Mouse (Mus musculus) erythroblast, embryonic 14.5 days (primary cell): ENCODE measurements around the gene Rfx7. TPM values are rescaled to one million over a fixed set of nuclear protein-coding genes. Genes with fewer than 3 reads are reported as not detected.
"Not testable (repeated sequence)": the region's sequence is repeated elsewhere in the genome, so short reads cannot be mapped to it uniquely, and the experiment has no call there.

Source experiments
- H3K27me3 ChIP-seq: 2 replicates; pipeline ENCODE4 v1.6.1; 2012; ENCODE audit warnings: inconsistent platforms; ENCODE audit not compliant: control insufficient read depth
- H3K36me3 ChIP-seq: 2 replicates; pipeline ENCODE4 v1.6.1; 2012; ENCODE audit warnings: mild to moderate bottlenecking, inconsistent platforms; ENCODE audit not compliant: control insufficient read depth
- H3K4me1 ChIP-seq: 2 replicates; pipeline ENCODE4 v1.6.1; 2012; ENCODE audit warnings: inconsistent platforms; ENCODE audit not compliant: control insufficient read depth
- H3K4me3 ChIP-seq: replicated peaks from 2 replicates; pipeline ENCODE3; 2012; ENCODE audit warnings: moderate library complexity, mild to moderate bottlenecking, inconsistent platforms
- H3K9me3 ChIP-seq: 2 replicates; pipeline ENCODE4 v1.6.1; 2012; ENCODE audit warnings: low read length, inconsistent platforms, mixed read lengths; ENCODE audit not compliant: control insufficient read depth
- GATA1 ChIP-seq: IDR thresholded peaks from 2 replicates; pipeline ENCODE4 v1.6.1; 2012; ENCODE audit warnings: low read length, inconsistent platforms, mixed read lengths
- TAL1 ChIP-seq: IDR thresholded peaks from 3 replicates; pipeline ENCODE4 v1.6.1; 2012; ENCODE audit warnings: low read length, inconsistent platforms, mixed read lengths
- polyA plus RNA-seq: library from polyadenylated mRNA; stranded (reverse); fragments of >175 nt; gene quantifications from 2 replicates; pipeline ENCODE4 v1.2.3, GENCODE M21; 2012

Gene Rfx7
- polyA plus RNA-seq, 1 experiment = 0.05 TPM

DNA sequence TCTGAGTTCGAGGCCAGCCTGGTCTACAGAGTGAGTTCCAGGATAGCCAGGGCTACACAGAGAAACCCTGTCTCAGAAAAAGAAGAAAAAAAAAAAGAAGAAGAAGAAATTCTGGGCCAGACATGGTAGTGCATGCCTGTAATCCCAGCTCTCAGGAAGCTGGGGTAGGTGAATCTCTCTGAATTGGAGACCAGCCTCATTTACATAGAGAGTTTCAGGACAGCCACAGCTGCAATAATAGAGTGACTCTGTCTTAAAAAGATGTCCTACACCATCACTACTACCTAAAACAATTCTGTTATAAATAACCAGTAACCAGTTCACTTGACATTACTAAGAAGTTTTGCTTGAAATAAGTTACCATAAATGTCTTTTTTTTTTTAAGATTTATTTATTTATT is 58.8 kb downstream of the Rfx7 start:
- TF ChIP-seq GATA1 = no peak
- TF ChIP-seq TAL1 = no peak
- Histone ChIP-seq H3K27me3 (no peaks in the 10 kb centered on the region), H3K4me1 (no peaks in the 10 kb centered on the region), H3K9me3 (no peaks in the 10 kb centered on the region), H3K36me3 (no peaks in the 10 kb centered on the region; the same call in 1 of the 2 replicates), H3K4me3 (no peak overlapping the region)

DNA sequence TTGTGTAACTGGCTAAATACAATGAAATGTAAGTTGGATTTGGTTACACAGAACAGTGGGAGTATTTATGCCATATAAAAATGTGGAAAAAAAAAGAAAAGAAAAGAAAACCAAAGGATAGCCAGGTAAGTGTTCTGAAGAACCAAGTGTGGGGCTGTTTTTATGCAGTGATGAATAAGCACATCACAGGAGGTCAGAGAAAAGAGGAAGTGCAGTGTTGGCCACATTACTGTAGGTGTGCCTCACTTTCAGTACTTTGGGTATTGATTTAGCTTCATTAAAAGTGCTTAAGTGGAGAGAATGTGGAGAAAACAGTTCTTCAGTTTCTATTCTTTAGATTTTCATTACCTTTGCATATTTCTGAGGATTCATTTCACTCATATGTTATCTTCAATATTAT is 60.0 kb downstream of the Rfx7 start:
- TF ChIP-seq TAL1 (no peak), GATA1 (no peak)
- no peak overlapping the region for H3K4me3 ChIP-seq
- H3K4me1 ChIP-seq = no peaks in the 10 kb centered on the region
- no peaks in the 10 kb centered on the region; the same call in 1 of the 2 replicates for H3K36me3 ChIP-seq
- H3K27me3 ChIP-seq = no peaks in the 10 kb centered on the region
- H3K9me3 ChIP-seq = no peaks in the 10 kb centered on the region

DNA sequence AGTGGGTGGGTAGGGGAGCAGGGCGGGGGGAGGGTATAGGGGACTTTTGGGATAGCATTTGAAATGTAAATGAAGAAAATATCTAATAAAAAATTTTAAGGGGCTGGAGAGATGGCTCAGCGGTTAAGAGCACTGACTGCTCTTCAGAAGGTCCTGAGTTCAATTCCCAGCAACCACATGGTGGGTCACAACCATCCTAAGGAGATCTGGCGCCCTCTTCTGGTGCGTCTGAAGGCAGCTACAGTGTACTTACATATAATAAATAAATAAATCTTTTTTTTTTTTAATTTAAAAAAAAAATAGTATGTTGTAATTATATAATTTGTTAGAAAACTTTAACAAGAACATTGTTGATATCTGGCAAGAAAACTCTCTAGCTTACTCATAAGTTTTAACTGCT is 62.6 kb downstream of the Rfx7 start:
- H3K27me3 ChIP-seq, H3K4me1 ChIP-seq, H3K36me3 ChIP-seq, H3K9me3 ChIP-seq, H3K4me3 ChIP-seq: not testable (repeated sequence)

DNA sequence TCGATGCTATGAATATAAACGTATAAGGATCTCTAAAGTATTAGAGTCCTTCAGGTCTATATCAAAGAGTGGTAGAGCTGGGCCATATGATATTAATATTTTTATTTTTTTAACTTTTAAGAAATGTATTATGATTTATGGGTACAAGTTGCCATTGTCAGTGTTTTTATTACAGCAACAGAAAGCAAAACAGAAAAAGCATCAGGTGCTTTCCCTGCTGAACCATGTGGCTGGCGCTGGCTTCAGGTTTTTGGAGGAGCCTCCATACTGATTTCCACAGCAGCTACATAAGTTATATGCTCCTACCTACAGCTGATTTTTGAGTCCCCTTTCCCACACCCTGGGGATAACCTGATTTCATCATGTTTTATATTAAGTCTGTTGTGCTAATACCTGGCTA is 68.1 kb downstream of the Rfx7 start:
- TF ChIP-seq GATA1 = no peak
- no peak for TF ChIP-seq TAL1
- Histone ChIP-seq H3K4me3 (no peak overlapping the region), H3K9me3 (no peaks in the 10 kb centered on the region), H3K27me3 (no peaks in the 10 kb centered on the region), H3K4me1 (no peaks in the 10 kb centered on the region), H3K36me3 (0 out of 2 replicates have a peak, but pooled peaks cover 2% of the 10 kb centered on the region)

DNA sequence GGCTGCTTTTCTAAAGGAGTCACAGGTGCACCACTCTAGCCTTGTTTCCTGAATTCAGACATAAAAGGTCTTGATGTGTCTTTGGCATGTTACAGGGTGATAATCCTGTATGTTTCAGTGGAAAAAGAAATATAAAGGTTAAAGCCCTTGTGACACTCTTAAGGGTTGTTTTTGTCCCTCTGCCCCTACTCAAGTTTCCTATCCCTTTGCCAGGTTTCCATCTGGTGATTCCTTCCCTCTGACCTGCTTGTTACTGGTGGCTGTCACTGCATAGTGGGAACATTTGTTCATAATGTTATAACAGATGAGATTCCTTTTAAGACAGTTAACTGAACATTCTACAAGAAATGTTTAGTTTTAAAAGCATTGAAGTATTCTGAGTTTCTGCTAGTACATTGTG is 77.7 kb downstream of the Rfx7 start:
- Histone ChIP-seq H3K4me3 (no peak overlapping the region), H3K27me3 (no peaks in the 10 kb centered on the region), H3K36me3 (peaks cover 13% of the 10 kb centered on the region), H3K9me3 (no peaks in the 10 kb centered on the region), H3K4me1 (no peaks in the 10 kb centered on the region)
- TF ChIP-seq GATA1 (no peak), TAL1 (no peak)

DNA sequence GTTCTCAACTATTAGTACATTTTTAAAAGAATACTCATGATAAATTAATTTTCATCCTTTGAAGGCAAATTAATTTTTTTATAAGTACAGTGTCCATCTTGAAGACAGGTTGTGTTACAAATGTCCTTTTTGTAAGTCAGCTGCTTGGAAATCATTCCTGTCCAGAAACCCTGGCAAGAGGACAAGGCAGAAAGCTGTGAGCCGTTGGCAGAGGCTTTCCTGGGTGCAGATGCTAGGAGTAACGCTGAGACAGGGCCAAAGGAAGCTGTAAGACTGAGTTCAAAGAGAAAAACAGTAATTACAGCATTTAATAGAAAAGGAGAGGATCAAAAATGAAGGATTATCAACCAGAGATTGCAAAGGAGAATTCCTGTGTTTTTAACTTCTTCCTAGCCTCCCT is 81.8 kb downstream of the Rfx7 start:
- TF ChIP-seq TAL1 = no peak
- TF ChIP-seq GATA1 = no peak
- Histone ChIP-seq H3K27me3 (no peaks in the 10 kb centered on the region), H3K4me1 (no peaks in the 10 kb centered on the region), H3K9me3 (no peaks in the 10 kb centered on the region), H3K4me3 (no peak overlapping the region), H3K36me3 (peaks cover 32% of the 10 kb centered on the region)

DNA sequence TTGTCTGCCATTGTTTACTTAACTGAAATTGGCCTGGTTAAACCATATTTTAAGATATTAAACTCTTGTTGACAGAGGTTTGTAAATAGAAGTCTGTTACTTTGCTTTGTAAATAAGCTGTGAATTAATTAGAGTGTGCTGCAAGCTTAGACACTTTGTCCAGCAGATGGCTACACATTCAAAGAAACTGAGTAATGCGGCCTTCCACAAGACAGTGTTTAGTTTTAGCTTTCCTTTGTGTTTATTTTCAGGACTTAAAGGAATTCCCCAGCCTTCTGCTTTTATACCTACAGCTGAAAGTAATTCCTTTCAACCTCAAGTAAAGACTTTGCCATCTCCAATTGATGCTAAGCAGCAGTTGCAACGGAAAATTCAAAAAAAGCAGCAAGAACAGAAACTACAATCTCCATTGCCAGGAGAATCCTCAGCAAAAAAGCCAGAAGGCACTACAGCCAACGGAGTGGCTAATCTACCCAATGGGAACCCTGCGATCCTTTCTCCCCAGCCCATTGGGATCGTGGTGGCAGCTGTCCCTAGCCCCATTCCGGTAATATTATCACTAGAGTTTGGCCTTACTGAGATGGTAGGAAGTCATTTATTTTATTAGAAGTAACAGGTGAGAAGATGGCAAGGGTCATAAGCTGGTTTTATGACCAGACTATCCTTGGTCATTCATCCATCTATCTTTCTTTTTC is 82.9 kb downstream of the Rfx7 start:
- H3K4me3 ChIP-seq = no peak overlapping the region
- H3K27me3 ChIP-seq = no peaks in the 10 kb centered on the region
- no peaks in the 10 kb centered on the region for H3K9me3 ChIP-seq
- no peaks in the 10 kb centered on the region for H3K4me1 ChIP-seq
- no peak for TF ChIP-seq GATA1
- no peak for TF ChIP-seq TAL1
- H3K36me3 ChIP-seq = peaks cover 35% of the 10 kb centered on the region

DNA sequence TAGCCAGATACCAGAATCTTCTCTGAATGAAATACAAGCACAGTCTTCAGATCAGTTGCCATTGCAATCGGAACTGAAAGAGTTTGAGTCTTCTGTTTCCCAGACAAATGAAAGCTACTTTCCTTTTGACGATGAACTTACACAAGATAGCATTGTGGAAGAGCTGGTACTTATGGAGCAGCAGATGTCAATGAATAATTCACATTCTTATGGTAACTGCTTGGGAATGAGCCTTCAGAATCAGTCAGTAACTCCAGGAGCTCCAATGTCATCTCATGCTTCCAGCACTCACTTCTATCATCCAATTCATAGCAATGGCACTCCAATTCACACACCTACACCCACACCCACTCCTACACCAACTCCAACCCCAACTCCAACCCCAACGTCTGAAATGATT is 86.0 kb downstream of the Rfx7 start:
- H3K27me3 ChIP-seq = no peaks in the 10 kb centered on the region
- no peak for TF ChIP-seq GATA1
- no peak for TF ChIP-seq TAL1
- H3K4me3 ChIP-seq = no peak overlapping the region
- H3K36me3 ChIP-seq = peaks cover 32% of the 10 kb centered on the region
- H3K9me3 ChIP-seq = no peaks in the 10 kb centered on the region
- H3K4me1 ChIP-seq = no peaks in the 10 kb centered on the region

DNA sequence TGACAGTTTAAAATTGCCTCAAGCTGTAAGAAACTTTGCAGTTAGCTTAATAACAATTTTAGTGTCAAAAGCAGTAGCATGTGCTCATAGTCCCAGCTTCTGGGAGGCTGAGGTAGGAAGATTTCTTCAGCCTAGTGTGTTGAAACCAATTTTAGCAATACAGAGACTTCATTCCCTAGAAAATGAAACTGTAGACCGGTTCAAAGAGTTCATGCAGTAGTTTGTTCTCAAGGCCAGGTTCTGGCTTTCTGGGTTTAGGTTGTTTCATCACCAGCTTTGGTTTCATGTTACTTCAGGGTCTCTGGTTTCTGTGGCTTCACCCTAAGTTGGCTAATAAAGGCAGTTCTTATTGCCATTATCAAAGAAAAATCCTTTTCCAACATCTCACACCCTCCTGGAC is 91.6 kb downstream of the Rfx7 start:
- H3K36me3 ChIP-seq = peaks cover 7% of the 10 kb centered on the region
- no peak for TF ChIP-seq GATA1
- no peak for TF ChIP-seq TAL1
- H3K4me3 ChIP-seq = no peak overlapping the region
- H3K9me3 ChIP-seq = no peaks in the 10 kb centered on the region
- no peaks in the 10 kb centered on the region for H3K27me3 ChIP-seq
- no peaks in the 10 kb centered on the region for H3K4me1 ChIP-seq

DNA sequence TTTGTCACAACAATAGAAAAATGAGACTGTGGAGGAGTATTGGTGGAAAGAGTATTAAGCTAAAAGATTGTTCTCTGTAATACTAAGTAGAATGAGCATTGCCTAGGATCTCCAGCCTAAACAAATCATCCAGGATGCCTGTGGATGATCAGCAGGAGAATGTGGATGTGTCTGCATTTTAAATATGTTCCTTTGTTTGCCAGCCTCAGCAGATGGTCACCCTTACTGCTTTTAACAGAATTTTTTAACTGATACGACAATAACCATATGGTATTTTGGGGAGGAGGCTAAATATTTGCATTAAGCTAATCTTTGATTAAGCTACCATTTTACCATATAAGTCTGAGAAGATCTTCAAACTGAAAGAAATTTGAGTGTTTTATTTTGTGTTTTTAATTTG is 95.6 kb downstream of the Rfx7 start:
- Histone ChIP-seq H3K4me3 (no peak overlapping the region), H3K9me3 (no peaks in the 10 kb centered on the region), H3K36me3 (no peaks in the 10 kb centered on the region), H3K27me3 (no peaks in the 10 kb centered on the region), H3K4me1 (peaks cover 2% of the 10 kb centered on the region)
- TF ChIP-seq TAL1 = no peak
- no peak for TF ChIP-seq GATA1
